In the genomic region with DNA sequence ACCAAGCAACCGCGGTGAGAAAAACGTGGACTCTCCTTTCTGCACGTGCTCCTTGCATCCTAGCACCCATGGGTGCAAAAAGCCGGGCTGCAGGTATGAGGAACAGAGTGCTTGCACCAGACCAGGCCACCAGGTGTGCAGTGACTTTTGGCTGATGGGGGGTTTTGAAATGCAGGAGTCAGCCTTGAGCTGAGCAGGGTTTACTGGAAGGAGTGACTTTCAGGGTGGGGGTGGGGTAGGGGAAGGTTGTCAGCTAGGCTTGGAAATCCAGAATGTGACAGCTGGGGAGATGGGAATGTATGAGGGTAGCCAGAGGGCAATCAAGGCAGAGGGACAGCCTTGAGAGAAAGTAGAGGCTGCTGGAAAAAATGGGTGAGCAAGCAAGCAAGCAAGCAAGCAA, we compare ENCODE assay signal across 16 mouse cellular contexts.
"Had no signal": no experiment of that assay in that cellular context is flagged by ENCODE, and none has a peak within 500 bp of the region (broad histone marks: within the 10 kb centered on the region; RNA-seq: fewer than 3 reads in every experiment).

No protein-coding gene starts in this region.

- H3K9ac ChIP-seq: limb, embryonic 13.5 days; liver, embryonic 15.5 days; lung, embryonic 14.5 days; midbrain, embryonic 12.5 days; neural tube, embryonic 13.5 days; stomach, embryonic 15.5 days had no signal

- ATAC-seq: midbrain, embryonic 16.5 days had no signal

- H3K4me3 ChIP-seq: layer of hippocampus, adult 2 months; limb, embryonic 13.5 days; liver, embryonic 15.5 days; megakaryocyte, embryonic 14.5 days; midbrain, embryonic 12.5 days; neural tube, embryonic 13.5 days; stomach, embryonic 15.5 days had no signal

- H3K4me2 ChIP-seq: limb, embryonic 13.5 days; liver, embryonic 11.5 days; liver, embryonic 15.5 days; lung, embryonic 14.5 days; midbrain, embryonic 12.5 days; neural tube, embryonic 13.5 days; stomach, embryonic 15.5 days had no signal

- H3K27ac ChIP-seq: layer of hippocampus, adult 2 months; limb, embryonic 13.5 days; liver, embryonic 15.5 days; macrophage; midbrain, embryonic 12.5 days; neural tube, embryonic 13.5 days had no signal

- H3K36me3 ChIP-seq: limb, embryonic 13.5 days; liver, embryonic 15.5 days; midbrain, embryonic 12.5 days; neural tube, embryonic 13.5 days; stomach, embryonic 15.5 days had no signal

- H3K27me3 ChIP-seq: limb, embryonic 13.5 days; stomach, embryonic 15.5 days had no signal

- DNase-seq: kidney, postnatal 4 days; lung, embryonic 14.5 days; lung, postnatal 14 days; right cerebral cortex, postnatal 14 days; thymus, adult 18-20 months; thymus, postnatal 25 days had no signal

- H3K9me3 ChIP-seq: limb, embryonic 13.5 days; liver, embryonic 15.5 days; midbrain, embryonic 12.5 days; neural tube, embryonic 13.5 days; stomach, embryonic 15.5 days had no signal
